Mouse (Mus musculus): Measurements from ENCODE around the gene Erlin1.

- TF ChIP-seq CTCF (conservative IDR thresholded peaks at IDR 0.05 in 1 of 2, IDR thresholded peaks at IDR 0.05 in 1 of 2; ENCODE audit: low read depth in 2 of 2, low read length in 2 of 2), result no peak
- no peak for TF ChIP-seq JUN (IDR thresholded peaks at IDR 0.05; ENCODE audit: insufficient read depth, low read depth, low read length)
- TF ChIP-seq MAZ (IDR thresholded peaks at IDR 0.05; ENCODE audit: low read depth, low read length), result no peak
- no peak for TF ChIP-seq POLR2A (IDR thresholded peaks at IDR 0.05; ENCODE audit: low read depth, low read length)
- no peak for TF ChIP-seq ZMIZ1 (IDR thresholded peaks at IDR 0.05; ENCODE audit: low read depth, low read length)
- TF ChIP-seq SMC3 (IDR thresholded peaks at IDR 0.05; ENCODE audit: low read depth, low read length), result no peak
- no peak for TF ChIP-seq MAX (IDR thresholded peaks at IDR 0.05; ENCODE audit: low read length)
- no peak for TF ChIP-seq TCF12 (IDR thresholded peaks at IDR 0.05; ENCODE audit: low read depth, low read length)
- TF ChIP-seq MXI1 (IDR thresholded peaks at IDR 0.05; ENCODE audit: low read depth, low read length), result no peak
- TF ChIP-seq RCOR1 (conservative IDR thresholded peaks at IDR 0.05; ENCODE audit: low read depth, low read length), result no peak
These were observed 40.8 kb upstream of the Erlin1 start for GRCm38 (mm10) chr19:44110356-44110755.
